Mouse (Mus musculus) neural tube, embryonic 14.5 days (tissue): Measurements from ENCODE around the gene Rai14. TPM values are rescaled to one million over a fixed set of nuclear protein-coding genes. Genes with fewer than 3 reads are reported as not detected.

Experiments
- ATAC-seq: fragments of 200-750 bp; cut with Nextera tagmentation; 2 replicates; pipeline ENCODE4 v1.8.0; 2017; ENCODE audit warnings: low read depth, mild to moderate bottlenecking, moderate TSS enrichment, moderate library complexity
- H3K27ac ChIP-seq: fragments of 300-500 bp; sonication (generic); 2 replicates; pipeline ENCODE4 v1.5.1; 2014; ENCODE audit warnings: low read depth, mild to moderate bottlenecking, control low read depth, low read length, moderate library complexity, mixed read lengths
- H3K27me3 ChIP-seq: fragments of 300-500 bp; sonication (generic); 2 replicates; pipeline ENCODE4 v1.6.1; 2014; ENCODE audit warnings: low read length; ENCODE audit not compliant: control insufficient read depth, insufficient read depth
- H3K36me3 ChIP-seq: fragments of 300-500 bp; sonication (generic); 2 replicates; pipeline ENCODE4 v1.6.1; 2014; ENCODE audit warnings: low read length, mixed read lengths; ENCODE audit not compliant: control insufficient read depth, insufficient read depth
- H3K4me1 ChIP-seq: fragments of 300-500 bp; sonication (generic); 2 replicates; pipeline ENCODE4 v1.6.1; 2014; ENCODE audit warnings: low read length; ENCODE audit not compliant: control insufficient read depth, insufficient read depth
- H3K4me2 ChIP-seq: fragments of 300-500 bp; sonication (generic); 2 replicates; pipeline ENCODE4 v1.6.1; 2014; ENCODE audit warnings: mild to moderate bottlenecking, low read depth, low read length, control low read depth
- H3K4me3 ChIP-seq: fragments of 300-500 bp; sonication (generic); 2 replicates; pipeline ENCODE4 v1.5.1; 2014; ENCODE audit warnings: low read depth, low read length, control low read depth, mixed read lengths
- H3K9ac ChIP-seq: fragments of 300-500 bp; sonication (generic); replicated peaks from 2 replicates; pipeline ENCODE4 v1.6.1; 2014; ENCODE audit warnings: low read depth, mild to moderate bottlenecking, control low read depth, low read length, mixed read lengths
- H3K9me3 ChIP-seq: fragments of 300-500 bp; sonication (generic); 2 replicates; pipeline ENCODE4 v1.6.1; 2016; ENCODE audit warnings: low read length; ENCODE audit not compliant: control insufficient read depth
- WGBS: fragments of 180-500 bp; shearing (Covaris S2); extraction: QIAGEN DNeasy Blood & Tissue Kit; methylation state at CpG from one replicate; pipeline ENCODE4 v1.1.7; 2014; 5-methylcytosine and 5-hydroxymethylcytosine counted together
- polyA plus RNA-seq: library from polyadenylated mRNA; unstranded; fragments of >200 nt; fragmentation: Nextera tagmentation; extraction: Ambion mirVana; gene quantifications from 2 replicates; pipeline ENCODE4 v1.2.1, GENCODE M21; 2014

Gene Rai14
- polyA plus RNA-seq, 1 experiment from 2014 or later: 10.0 TPM

- 94% methylated on average over 11 of the region's 11 CpGs for WGBS
Measured at GRCm38 (mm10) chr15:10689304-10689703, 25.1 kb downstream of the Rai14 start.

GRCm38 (mm10) chr15:10688686-10689085 is 25.7 kb downstream of the Rai14 start:
- no peak overlapping the region for H3K27ac ChIP-seq
- no peak overlapping the region for H3K9ac ChIP-seq
- no peaks in the 10 kb centered on the region for H3K4me1 ChIP-seq
- no peaks in the 10 kb centered on the region for H3K9me3 ChIP-seq
- H3K36me3 ChIP-seq: no peaks in the 10 kb centered on the region
- H3K4me2 ChIP-seq: no peak overlapping the region
- ATAC-seq: no peak
- H3K4me3 ChIP-seq: no peak overlapping the region
- WGBS: 72% methylated on average over 5 of the region's 5 CpGs
- no peaks in the 10 kb centered on the region for H3K27me3 ChIP-seq

More at GRCm38 (mm10) chr15:10689304-10689703, 25.1 kb downstream of the Rai14 start:
- no peaks in the 10 kb centered on the region for H3K27me3 ChIP-seq
- no peak for ATAC-seq
- H3K4me2 ChIP-seq: no peak overlapping the region
- no peaks in the 10 kb centered on the region for H3K36me3 ChIP-seq
- H3K9me3 ChIP-seq: no peaks in the 10 kb centered on the region
- H3K4me3 ChIP-seq: no peak overlapping the region
- no peak overlapping the region for H3K9ac ChIP-seq
- H3K27ac ChIP-seq: no peak overlapping the region
- no peaks in the 10 kb centered on the region for H3K4me1 ChIP-seq

DNA sequence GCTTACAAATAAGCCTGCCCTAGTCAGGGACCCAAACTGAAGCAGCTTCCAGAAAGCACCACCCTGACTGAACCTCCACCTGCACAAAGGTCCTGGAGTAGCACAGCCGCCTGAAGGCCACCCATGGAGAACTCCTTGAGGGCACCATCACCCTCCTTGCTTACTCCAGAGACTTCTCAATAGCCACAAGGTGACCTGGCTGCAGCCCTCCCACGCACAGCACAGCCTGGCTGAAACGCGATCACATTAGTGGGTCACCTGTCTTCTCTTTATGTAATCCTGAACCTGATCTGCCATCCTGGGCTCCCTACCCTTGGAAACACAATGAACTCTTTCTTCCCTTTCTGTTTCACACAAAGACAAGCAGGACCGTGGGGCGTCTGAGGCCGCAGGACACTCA is 27.1 kb downstream of the Rai14 start:
- ATAC-seq: no peak
- no peak overlapping the region for H3K27ac ChIP-seq
- no peaks in the 10 kb centered on the region for H3K9me3 ChIP-seq
- H3K9ac ChIP-seq: no peak overlapping the region
- no peaks in the 10 kb centered on the region for H3K4me1 ChIP-seq
- no peaks in the 10 kb centered on the region for H3K27me3 ChIP-seq
- WGBS: 69% methylated on average over 7 of the region's 7 CpGs
- no peak overlapping the region for H3K4me2 ChIP-seq
- no peaks in the 10 kb centered on the region for H3K36me3 ChIP-seq
- no peak overlapping the region for H3K4me3 ChIP-seq

GRCm38 (mm10) chr15:10685692-10686430 is 28.6 kb downstream of the Rai14 start:
- Histone ChIP-seq H3K36me3 (no peaks in the 10 kb centered on the region), H3K4me3 (no peak overlapping the region), H3K27ac (no peak overlapping the region), H3K27me3 (no peaks in the 10 kb centered on the region), H3K9me3 (no peaks in the 10 kb centered on the region), H3K9ac (no peak overlapping the region), H3K4me2 (no peak overlapping the region), H3K4me1 (no peaks in the 10 kb centered on the region)
- no peak for ATAC-seq
- WGBS: 88% methylated on average over 14 of the region's 14 CpGs

DNA sequence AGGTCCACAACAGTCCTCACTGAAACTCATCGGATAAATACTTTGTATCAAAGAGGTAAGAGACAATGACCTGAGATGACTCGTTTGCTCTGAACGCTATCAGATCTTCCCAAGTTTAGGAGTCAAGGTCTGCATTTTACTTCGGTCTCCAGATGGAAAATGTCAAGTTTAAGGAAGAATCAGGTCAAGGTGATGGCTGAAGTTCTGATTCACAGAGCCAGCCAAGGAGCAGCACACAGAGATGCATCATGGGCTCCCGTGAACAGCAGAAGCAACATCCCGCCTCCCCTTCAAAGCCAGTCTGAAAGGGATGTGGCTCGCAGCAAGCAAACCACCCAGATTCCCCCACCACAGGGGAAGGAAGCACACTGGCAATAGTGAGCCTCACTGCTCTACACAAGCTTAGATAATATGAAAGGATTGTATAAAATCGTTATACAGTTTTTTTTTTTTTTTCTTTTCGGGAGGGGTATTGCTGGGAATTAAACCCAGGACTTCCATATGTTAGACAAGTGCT is 30.7 kb downstream of the Rai14 start:
- 93% methylated on average over 9 of the region's 9 CpGs for WGBS

DNA sequence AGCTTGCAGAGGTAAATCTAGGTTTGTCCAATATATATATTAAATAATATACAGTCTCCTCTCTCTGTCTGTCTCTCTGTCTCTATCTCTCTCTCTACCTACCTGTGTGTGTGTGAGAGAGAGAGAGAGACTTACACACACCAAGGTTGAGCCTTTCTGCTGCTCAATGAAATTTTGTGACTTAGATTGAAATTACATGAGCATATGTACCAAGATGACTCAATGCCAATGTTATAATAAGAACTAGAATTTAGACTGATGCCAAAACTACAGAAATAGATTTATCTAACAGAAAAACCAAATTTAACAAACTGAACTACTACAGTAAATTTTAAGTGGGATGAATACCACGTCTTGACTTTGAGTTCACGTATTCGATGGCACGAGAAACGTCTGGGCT is 33.9 kb downstream of the Rai14 start:
- H3K27ac ChIP-seq: no peak overlapping the region
- H3K9ac ChIP-seq: no peak overlapping the region
- no peak for ATAC-seq
- H3K4me2 ChIP-seq: no peak overlapping the region
- H3K4me3 ChIP-seq: no peak overlapping the region
- H3K36me3 ChIP-seq: no peaks in the 10 kb centered on the region
- 92% methylated on average over 5 of the region's 5 CpGs for WGBS
- H3K9me3 ChIP-seq: no peaks in the 10 kb centered on the region
- H3K4me1 ChIP-seq: no peaks in the 10 kb centered on the region
- no peaks in the 10 kb centered on the region for H3K27me3 ChIP-seq

More for the DNA sequence above, 30.7 kb downstream of the Rai14 start:
- no peak overlapping the region for H3K4me3 ChIP-seq
- no peak overlapping the region for H3K9ac ChIP-seq
- no peak overlapping the region for H3K27ac ChIP-seq
- no peaks in the 10 kb centered on the region for H3K27me3 ChIP-seq
- no peak for ATAC-seq
- H3K4me1 ChIP-seq: no peaks in the 10 kb centered on the region
- H3K36me3 ChIP-seq: no peaks in the 10 kb centered on the region
- no peak overlapping the region for H3K4me2 ChIP-seq
- no peaks in the 10 kb centered on the region for H3K9me3 ChIP-seq

- Histone ChIP-seq H3K27ac (no peak overlapping the region), H3K9me3 (no peaks in the 10 kb centered on the region), H3K9ac (no peak overlapping the region), H3K4me3 (no peak overlapping the region), H3K36me3 (no peaks in the 10 kb centered on the region), H3K4me1 (no peaks in the 10 kb centered on the region), H3K27me3 (no peaks in the 10 kb centered on the region), H3K4me2 (no peak overlapping the region)
- ATAC-seq: no peak
- 82% methylated on average over 4 of the region's 4 CpGs for WGBS
Measured at GRCm38 (mm10) chr15:10679571-10679970, 34.9 kb downstream of the Rai14 start.

GRCm38 (mm10) chr15:10675801-10676200 is 38.6 kb downstream of the Rai14 start:
- H3K9me3 ChIP-seq: no peaks in the 10 kb centered on the region
- H3K4me3 ChIP-seq: no peak overlapping the region
- no peaks in the 10 kb centered on the region for H3K27me3 ChIP-seq
- ATAC-seq: no peak
- no peaks in the 10 kb centered on the region for H3K36me3 ChIP-seq
- H3K4me2 ChIP-seq: no peak overlapping the region
- 83% methylated on average over 5 of the region's 5 CpGs for WGBS
- H3K27ac ChIP-seq: no peak overlapping the region
- no peak overlapping the region for H3K9ac ChIP-seq
- H3K4me1 ChIP-seq: no peaks in the 10 kb centered on the region

DNA sequence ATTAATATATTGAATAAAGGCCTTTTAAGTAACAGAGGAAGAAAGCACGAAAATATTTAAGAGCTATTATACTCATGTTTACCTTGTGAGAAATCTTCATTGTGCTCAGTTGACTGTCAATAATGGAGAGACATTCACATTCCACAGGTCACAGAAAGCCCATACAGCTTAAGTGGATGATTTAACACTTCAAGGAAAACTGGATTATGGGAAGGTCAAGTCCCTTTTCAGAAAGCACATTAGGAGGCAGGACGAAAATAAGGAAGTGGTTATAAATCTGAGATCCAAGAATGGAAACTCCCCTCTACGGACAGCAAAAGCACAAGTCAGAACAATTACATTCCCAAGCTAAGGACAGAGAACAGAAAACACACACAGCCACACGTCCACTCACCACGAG is 41.5 kb downstream of the Rai14 start:
- no peak overlapping the region for H3K9ac ChIP-seq
- no peak for ATAC-seq
- H3K4me3 ChIP-seq: no peak overlapping the region
- no peak overlapping the region for H3K27ac ChIP-seq
- no peaks in the 10 kb centered on the region for H3K36me3 ChIP-seq
- H3K4me2 ChIP-seq: no peak overlapping the region
- WGBS: 9% methylated on average over 5 of the region's 5 CpGs
- no peaks in the 10 kb centered on the region for H3K9me3 ChIP-seq
- H3K27me3 ChIP-seq: no peaks in the 10 kb centered on the region
- H3K4me1 ChIP-seq: no peaks in the 10 kb centered on the region
